In the genomic region with DNA sequence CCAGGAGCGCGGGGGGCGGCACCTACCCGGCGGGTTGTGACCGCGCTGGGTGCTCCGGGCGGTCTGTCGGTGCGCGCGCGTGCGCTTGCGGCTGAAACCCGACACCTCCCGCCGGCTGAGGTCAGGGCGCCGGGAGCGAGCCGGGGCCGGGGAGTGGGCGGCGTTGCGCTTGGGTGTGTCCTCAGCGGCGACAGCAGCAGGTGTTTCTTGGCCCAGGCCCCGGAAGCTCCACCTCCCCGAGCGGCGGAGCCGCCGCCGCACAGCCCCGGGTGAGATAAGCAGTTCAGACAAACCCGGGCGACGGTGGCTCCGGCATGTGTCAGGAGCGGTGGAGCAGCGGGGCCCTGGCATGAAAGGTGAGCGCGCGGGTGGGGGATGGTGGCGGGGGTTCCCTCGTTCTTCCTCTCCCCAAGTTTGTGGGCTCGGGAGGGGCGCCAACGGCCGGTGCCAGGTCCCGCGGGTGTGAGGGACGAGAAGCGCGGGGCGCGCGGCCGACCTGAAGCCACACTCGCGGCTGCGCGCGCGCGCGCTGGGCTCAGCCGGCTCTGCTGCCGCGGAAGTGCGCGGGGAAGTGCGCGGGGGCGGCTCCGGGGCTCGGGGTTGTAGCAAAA, we compare ENCODE assay signal across 8 mouse cellular contexts. TPM values are rescaled to one million over a fixed set of nuclear protein-coding genes. Genes with fewer than 3 reads are reported as not detected.
A peak's percentile ranks its signal among the peaks of the same experiment; 100 is the strongest.
DNase-seq lines count a peak whose midpoint lies in the region; ATAC-seq and TF ChIP-seq lines count a peak whose summit lies in the region.

No protein-coding gene starts in this region.

- peak; percentile 92 for DNase-seq in CD4-positive helper T cell, adult 2 months (ENCODE audit: low read depth, low spot score)
- DNase-seq in adrenal gland, postnatal 10 days = peak; percentile 89
- DNase-seq in thymus, adult 2 months = peak; percentile 90

- peaks cover 17% of the 10 kb centered on the region for H3K27me3 ChIP-seq in embryonic facial prominence, embryonic 12.5 days
- H3K27me3 ChIP-seq in heart, embryonic 13.5 days (replicated peaks) = 0 out of 2 replicates have a peak, but pooled peaks cover 3% of the 10 kb centered on the region
- peaks cover 5% of the 10 kb centered on the region; the same call in 1 of the 2 replicates for H3K27me3 ChIP-seq in kidney, embryonic 16.5 days (ENCODE audit: insufficient read depth, low read length)
- H3K27me3 ChIP-seq in lung, embryonic 15.5 days = no peaks in the 10 kb centered on the region
- no peaks in the 10 kb centered on the region for H3K27me3 ChIP-seq in thymus, adult 2 months (ENCODE audit: control insufficient read depth, insufficient read depth, low read length)

- no peak for TF ChIP-seq CTCF in olfactory bulb, adult 2 months (IDR thresholded peaks at IDR 0.05; ENCODE audit: insufficient read depth, low read depth, low read length)
- TF ChIP-seq CTCF in thymus, adult 2 months (IDR thresholded peaks at IDR 0.05; ENCODE audit: borderline replicate concordance, control insufficient read depth, extremely low read depth, insufficient read depth, low read length, poor library complexity) = 0 out of 2 replicates have a peak, but pooled peaks have one; percentile 6

- peaks cover 80% of the 10 kb centered on the region for H3K4me1 ChIP-seq in embryonic facial prominence, embryonic 12.5 days
- peaks cover 92% of the 10 kb centered on the region for H3K4me1 ChIP-seq in heart, embryonic 13.5 days
- peaks cover 85% of the 10 kb centered on the region for H3K4me1 ChIP-seq in kidney, embryonic 16.5 days (ENCODE audit: insufficient read depth, low read length)
- H3K4me1 ChIP-seq in lung, embryonic 15.5 days = peaks cover 91% of the 10 kb centered on the region
- H3K4me1 ChIP-seq in olfactory bulb, adult 2 months (ENCODE audit: control insufficient read depth, insufficient read depth, low read length) = peaks cover 78% of the 10 kb centered on the region
- peaks cover 65% of the 10 kb centered on the region for H3K4me1 ChIP-seq in thymus, adult 2 months (replicated peaks; ENCODE audit: control insufficient read depth, insufficient read depth, low read length)

- WGBS in embryonic facial prominence, embryonic 12.5 days = under 1% methylated on average over 75 of the region's 79 CpGs
- WGBS in heart, embryonic 13.5 days = under 1% methylated on average over 74 of the region's 79 CpGs
- WGBS in kidney, embryonic 16.5 days = under 1% methylated on average over 72 of the region's 79 CpGs
- 0% methylated on average over 69 of the region's 79 CpGs for WGBS in lung, embryonic 15.5 days
- 2% methylated on average over 75 of the region's 79 CpGs for WGBS in olfactory bulb, adult 2 months
- WGBS in thymus, adult 2 months = under 1% methylated on average over 79 of the region's 79 CpGs

- no peak for TF ChIP-seq POLR2A in olfactory bulb, adult 2 months (IDR thresholded peaks at IDR 0.05; ENCODE audit: insufficient read depth, low read depth, low read length)
- peak; percentile 96; the same call in 1 of the 2 replicates for TF ChIP-seq POLR2A in thymus, adult 2 months (IDR thresholded peaks at IDR 0.05; ENCODE audit: control insufficient read depth, extremely low read depth, insufficient read depth, low read length, poor library complexity)

- peak overlapping the region; percentile 62 for H3K4me3 ChIP-seq in embryonic facial prominence, embryonic 12.5 days
- H3K4me3 ChIP-seq in heart, embryonic 13.5 days = peak overlapping the region; percentile 74
- peak overlapping the region; percentile 66 for H3K4me3 ChIP-seq in kidney, embryonic 16.5 days (ENCODE audit: low read length)
- H3K4me3 ChIP-seq in lung, embryonic 15.5 days = peak overlapping the region; percentile 66
- H3K4me3 ChIP-seq in olfactory bulb, adult 2 months (ENCODE audit: insufficient read depth, low read depth, low read length) = peak overlapping the region; percentile 78
- H3K4me3 ChIP-seq in thymus, adult 2 months (ENCODE audit: control insufficient read depth, insufficient read depth, low read length) = peak overlapping the region; percentile 70

- H3K9ac ChIP-seq in embryonic facial prominence, embryonic 12.5 days = peak overlapping the region; percentile 49
- peak overlapping the region; percentile 92 for H3K9ac ChIP-seq in heart, embryonic 13.5 days
- H3K9ac ChIP-seq in kidney, embryonic 16.5 days (replicated peaks; ENCODE audit: low read length) = peak overlapping the region; percentile 79
- H3K9ac ChIP-seq in lung, embryonic 15.5 days = peak overlapping the region; percentile 48

- peak overlapping the region; percentile 88 for H3K27ac ChIP-seq in embryonic facial prominence, embryonic 12.5 days
- peak overlapping the region; percentile 96 for H3K27ac ChIP-seq in heart, embryonic 13.5 days (replicated peaks)
- H3K27ac ChIP-seq in kidney, embryonic 16.5 days (ENCODE audit: low read length) = peak overlapping the region; percentile 96
- H3K27ac ChIP-seq in lung, embryonic 15.5 days = peak overlapping the region; percentile 97
- H3K27ac ChIP-seq in olfactory bulb, adult 2 months (ENCODE audit: insufficient read depth, low read depth, low read length) = peak overlapping the region; percentile 31; the same call in 1 of the 2 replicates
- peak overlapping the region; percentile 91 for H3K27ac ChIP-seq in thymus, adult 2 months (ENCODE audit: control insufficient read depth, insufficient read depth, low read length)

- no peak for ATAC-seq in embryonic facial prominence, embryonic 12.5 days (ENCODE audit: insufficient number of reproducible peaks, insufficient read depth, low FRiP score, low TSS enrichment)
- peak; percentile 64 for ATAC-seq in heart, embryonic 13.5 days (ENCODE audit: extremely low read depth, insufficient number of reproducible peaks, low FRiP score, low TSS enrichment)
- ATAC-seq in kidney, embryonic 16.5 days (ENCODE audit: low FRiP score, low TSS enrichment) = peak; percentile 43
- ATAC-seq in lung, embryonic 15.5 days (ENCODE audit: borderline replicate concordance, extremely low read depth, low FRiP score, low TSS enrichment) = peak; percentile 58

- no peaks in the 10 kb centered on the region for H3K36me3 ChIP-seq in embryonic facial prominence, embryonic 12.5 days
- no peaks in the 10 kb centered on the region for H3K36me3 ChIP-seq in heart, embryonic 13.5 days
- no peaks in the 10 kb centered on the region for H3K36me3 ChIP-seq in kidney, embryonic 16.5 days (ENCODE audit: insufficient read depth, low read length)
- no peaks in the 10 kb centered on the region for H3K36me3 ChIP-seq in lung, embryonic 15.5 days
- H3K36me3 ChIP-seq in thymus, adult 2 months (ENCODE audit: control insufficient read depth, insufficient read depth, low read length) = no peaks in the 10 kb centered on the region

- H3K9me3 ChIP-seq in embryonic facial prominence, embryonic 12.5 days = no peaks in the 10 kb centered on the region
- no peaks in the 10 kb centered on the region for H3K9me3 ChIP-seq in heart, embryonic 13.5 days
- no peaks in the 10 kb centered on the region for H3K9me3 ChIP-seq in kidney, embryonic 16.5 days (ENCODE audit: low read length)
- H3K9me3 ChIP-seq in lung, embryonic 15.5 days = no peaks in the 10 kb centered on the region

- peak overlapping the region; percentile 90 for H3K4me2 ChIP-seq in embryonic facial prominence, embryonic 12.5 days (replicated peaks)
- H3K4me2 ChIP-seq in heart, embryonic 13.5 days = peak overlapping the region; percentile 99
- peak overlapping the region; percentile 99 for H3K4me2 ChIP-seq in kidney, embryonic 16.5 days (replicated peaks; ENCODE audit: low read depth, low read length)
- peak overlapping the region; percentile 98 for H3K4me2 ChIP-seq in lung, embryonic 15.5 days

RNA-seq across cellular contexts. Expression of gene Gins2, which starts 51.8 kb away (rescaled TPM):
- 10 to 100 TPM; 18.6 to 19.0 TPM for total RNA-seq in adrenal gland, postnatal 10 days (2021)
- 109 and 115 TPM in 2 replicates for polyA plus RNA-seq in embryonic facial prominence, embryonic 12.5 days (2016; fragmentation: Nextera tagmentation; extraction: Ambion mirVana)
- polyA plus RNA-seq in heart, embryonic 13.5 days (2015; fragmentation: Nextera tagmentation; extraction: Ambion mirVana) = 79.8 and 80.4 TPM in 2 replicates
- polyA plus RNA-seq in kidney, embryonic 16.5 days (2015; fragmentation: Nextera tagmentation; extraction: Ambion mirVana) = 114 and 117 TPM in 2 replicates
- 117 and 124 TPM in 2 replicates for polyA plus RNA-seq in lung, embryonic 15.5 days (2015; fragmentation: Nextera tagmentation; extraction: Ambion mirVana)
- polyA plus RNA-seq in olfactory bulb, adult 2 months (2012; ENCODE audit: insufficient read depth, insufficient read length, low replicate concordance, missing spikeins) = not detected in 2 replicates
- 48.3 and 69.1 TPM in 2 replicates for polyA plus RNA-seq in thymus, adult 2 months (2012; rRNA removed)

Comparison
In these comparisons a context has a peak if more than half of its experiments do, and no peak if none do; other contexts are left out.
1. H3K27ac ChIP-seq: peak in every context shown above with its lines; median percentile 97 in lung, embryonic 15.5 days; 96 in heart, embryonic 13.5 days; 96 in kidney, embryonic 16.5 days; 91 in thymus, adult 2 months; 88 in embryonic facial prominence, embryonic 12.5 days; 31 in olfactory bulb, adult 2 months.
2. RNA of gene Gins2, which starts 51.8 kb away (polyA plus RNA-seq): 117 to 124 TPM in lung, embryonic 15.5 days, 114 to 117 TPM in kidney, embryonic 16.5 days, 109 to 115 TPM in embryonic facial prominence, embryonic 12.5 days, 79.8 to 80.4 TPM in heart, embryonic 13.5 days and 48.3 to 69.1 TPM in thymus, adult 2 months; not detected in olfactory bulb, adult 2 months; every median in the first group is over 10 times any median in the second.
3. Peak in every context shown above with its lines, with median percentiles within 50 percentile points of each other: DNase-seq, H3K4me2 ChIP-seq, H3K4me3 ChIP-seq and H3K9ac ChIP-seq.